Mouse (Mus musculus) intestine, postnatal 0 days (tissue): ENCODE data around the gene Sh3kbp1. TPM values are rescaled to one million over a fixed set of nuclear protein-coding genes. Genes with fewer than 3 reads are reported as not detected.
"Not testable (repeated sequence)": the region's sequence is repeated elsewhere in the genome, so short reads cannot be mapped to it uniquely, and the experiment has no call there.

Experiments used
- ATAC-seq: fragments of 200-750 bp; cut with Nextera tagmentation; 2 replicates; pipeline ENCODE4 v1.8.0; 2017; ENCODE audit warnings: mild to moderate bottlenecking, moderate TSS enrichment, moderate library complexity
- H3K27ac ChIP-seq: fragments of 300-500 bp; sonication (generic); 2 replicates; pipeline ENCODE4 v1.5.1; 2014; ENCODE audit warnings: mild to moderate bottlenecking, low read depth, low read length, moderate library complexity
- H3K27me3 ChIP-seq: fragments of 300-500 bp; sonication (generic); replicated peaks from 2 replicates; pipeline ENCODE4 v1.6.1; 2014; ENCODE audit warnings: low read length, mixed read lengths; ENCODE audit not compliant: control insufficient read depth, insufficient read depth
- H3K36me3 ChIP-seq: fragments of 300-500 bp; sonication (generic); 2 replicates; pipeline ENCODE4 v1.6.1; 2014; ENCODE audit warnings: mild to moderate bottlenecking, moderate library complexity; ENCODE audit not compliant: control insufficient read depth, insufficient read depth
- H3K4me1 ChIP-seq: fragments of 300-500 bp; sonication (generic); replicated peaks from 2 replicates; pipeline ENCODE4 v1.6.1; 2014; ENCODE audit warnings: antibody characterized with exemption, low read length, mixed read lengths; ENCODE audit not compliant: control insufficient read depth, insufficient read depth
- H3K4me2 ChIP-seq: fragments of 300-500 bp; sonication (generic); replicated peaks from 2 replicates; pipeline ENCODE4 v1.6.1; 2014; ENCODE audit warnings: low read depth, mild to moderate bottlenecking, moderate library complexity
- H3K4me3 ChIP-seq: fragments of 300-500 bp; sonication (generic); 2 replicates; pipeline ENCODE4 v1.5.1; 2014; ENCODE audit warnings: low read depth, low read length
- H3K9ac ChIP-seq: fragments of 300-500 bp; sonication (generic); 2 replicates; pipeline ENCODE4 v1.6.1; 2014; ENCODE audit warnings: mild to moderate bottlenecking, low read depth, low read length
- H3K9me3 ChIP-seq: fragments of 300-500 bp; sonication (generic); 2 replicates; pipeline ENCODE4 v1.6.1; 2016; ENCODE audit warnings: mixed run types; ENCODE audit not compliant: control insufficient read depth
- CTCF ChIP-seq: sonication (generic); IDR thresholded peaks from 2 replicates; pipeline ENCODE4 v1.5.1; 2016; ENCODE audit warnings: low read depth, mild to moderate bottlenecking, control low read depth, antibody characterized with exemption, moderate library complexity
- WGBS: fragments of 180-500 bp; shearing (Covaris S2); extraction: QIAGEN DNeasy Blood & Tissue Kit; methylation state at CpG from one replicate; pipeline ENCODE4 v1.1.7; 2014; 5-methylcytosine and 5-hydroxymethylcytosine counted together
- polyA plus RNA-seq: library from polyadenylated mRNA; unstranded; fragments of >200 nt; fragmentation: Nextera tagmentation; extraction: Ambion mirVana; gene quantifications from 2 replicates; pipeline ENCODE4 v1.2.1, GENCODE M21; 2015

The Sh3kbp1 gene
- polyA plus RNA-seq = 7.1 and 7.7 TPM in 2 replicates

DNA sequence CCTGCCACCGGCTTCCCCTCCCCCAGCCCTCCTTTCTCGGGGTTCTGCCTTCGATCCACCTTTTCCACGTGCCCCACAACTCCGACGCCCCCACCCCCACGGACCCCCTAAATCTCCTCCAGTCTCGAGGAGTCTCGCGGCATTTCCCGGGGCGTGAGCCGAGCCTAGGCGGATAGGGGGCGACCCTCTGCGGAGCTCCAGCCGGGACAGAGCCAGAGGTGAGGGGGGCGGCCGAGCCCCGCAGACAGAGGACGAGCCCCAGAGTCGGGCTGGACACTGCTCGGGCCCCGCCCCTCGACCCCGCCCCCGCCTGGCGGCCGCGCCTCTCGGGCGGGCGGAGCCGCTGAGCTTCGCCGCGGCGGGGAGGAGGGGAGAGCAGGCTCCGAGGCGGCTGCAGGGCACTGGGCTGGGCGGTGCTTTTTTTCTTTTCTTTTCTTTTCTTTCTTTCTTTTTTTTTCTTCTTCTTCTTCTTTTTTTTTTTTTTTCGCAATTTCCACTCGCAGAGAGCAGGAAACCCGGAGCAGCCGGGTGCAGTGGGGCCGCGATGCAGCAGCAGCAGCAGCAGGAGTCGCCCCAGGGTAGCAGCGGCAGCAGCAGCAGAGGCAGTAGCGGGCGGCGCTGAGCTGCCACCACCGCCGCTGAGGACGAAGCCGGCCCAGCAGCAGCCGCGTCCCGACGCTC, at the start of gene Sh3kbp1:
TSS of gene Sh3kbp1 (plus strand) at position 366 of the 681 bp plus-strand sequence.
- H3K4me3 ChIP-seq = peak within 1 kb of the TSS; percentile 43
- no peaks in the 10 kb centered on the region for H3K36me3 ChIP-seq
- H3K4me2 ChIP-seq = peak within 1 kb of the TSS; percentile 63
- no peaks in the 10 kb centered on the region for H3K9me3 ChIP-seq
- 20% methylated on average over 55 of the region's 60 CpGs for WGBS
- H3K27ac ChIP-seq = no peak within 1 kb of the TSS
- peak within 1 kb of the TSS; percentile 43 for H3K9ac ChIP-seq
- H3K27me3 ChIP-seq = 0 out of 2 replicates have a peak, but pooled peaks cover 7% of the 10 kb centered on the region
- peak; percentile 64 for TF ChIP-seq CTCF
- ATAC-seq = peak; percentile 75
- H3K4me1 ChIP-seq = no peaks in the 10 kb centered on the region

GRCm38 (mm10) chrX:159584738-159585137, 42.3 kb upstream of the Sh3kbp1 start:
- not testable (repeated sequence) for H3K27me3 ChIP-seq, H3K9ac ChIP-seq, H3K27ac ChIP-seq, H3K4me2 ChIP-seq, ATAC-seq, H3K36me3 ChIP-seq, H3K4me3 ChIP-seq, H3K4me1 ChIP-seq, H3K9me3 ChIP-seq
- 80% methylated on average over 7 of the region's 7 CpGs for WGBS

- Histone ChIP-seq H3K4me2 (no peak overlapping the region), H3K4me3 (no peak overlapping the region), H3K9ac (no peak overlapping the region), H3K36me3 (no peaks in the 10 kb centered on the region), H3K27me3 (no peaks in the 10 kb centered on the region), H3K27ac (no peak overlapping the region), H3K4me1 (no peaks in the 10 kb centered on the region), H3K9me3 (no peaks in the 10 kb centered on the region)
- 48% methylated on average over 1 of the region's 1 CpGs for WGBS
- no peak for TF ChIP-seq CTCF
- ATAC-seq = no peak
Observed at GRCm38 (mm10) chrX:159591633-159592032, 35.4 kb upstream of the Sh3kbp1 start.

DNA sequence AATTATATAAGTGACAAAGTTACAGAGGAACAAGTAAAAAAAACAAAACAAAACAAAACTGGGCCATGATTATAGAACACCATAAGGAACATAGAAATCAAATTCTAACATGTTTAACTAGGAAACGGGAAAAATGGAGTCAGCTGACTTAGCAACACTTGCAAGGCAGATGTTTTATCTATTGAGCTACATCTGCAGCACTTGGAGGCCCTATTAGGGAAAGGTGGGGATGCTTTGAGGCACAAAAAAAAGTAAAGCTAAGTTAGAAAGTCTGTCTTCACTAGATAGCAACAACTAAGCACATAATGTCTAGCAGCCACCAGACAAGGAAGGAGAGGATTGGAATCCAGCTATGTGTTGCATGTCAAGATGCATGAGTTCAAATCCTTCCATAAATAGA, 29.6 kb upstream of the Sh3kbp1 start:
- no peaks in the 10 kb centered on the region for H3K4me1 ChIP-seq
- H3K9ac ChIP-seq = no peak overlapping the region
- H3K27me3 ChIP-seq = no peaks in the 10 kb centered on the region
- ATAC-seq = no peak
- no peak for TF ChIP-seq CTCF
- no peak overlapping the region for H3K4me3 ChIP-seq
- 53% methylated on average over 1 of the region's 1 CpGs for WGBS
- no peak overlapping the region for H3K4me2 ChIP-seq
- H3K27ac ChIP-seq = no peak overlapping the region
- H3K36me3 ChIP-seq = no peaks in the 10 kb centered on the region
- H3K9me3 ChIP-seq = no peaks in the 10 kb centered on the region

- H3K4me3 ChIP-seq = no peak overlapping the region
- ATAC-seq = no peak
- H3K9ac ChIP-seq = no peak overlapping the region
- H3K4me1 ChIP-seq = no peaks in the 10 kb centered on the region
- no peak for TF ChIP-seq CTCF
- no peak overlapping the region for H3K27ac ChIP-seq
- H3K27me3 ChIP-seq = no peaks in the 10 kb centered on the region
- no peaks in the 10 kb centered on the region for H3K36me3 ChIP-seq
- 63% methylated on average over 2 of the region's 2 CpGs for WGBS
- no peaks in the 10 kb centered on the region for H3K9me3 ChIP-seq
- H3K4me2 ChIP-seq = no peak overlapping the region
Observed at GRCm38 (mm10) chrX:159604832-159605231, 22.2 kb upstream of the Sh3kbp1 start.

- WGBS = 57% methylated on average over 6 of the region's 6 CpGs
- no peak overlapping the region for H3K4me2 ChIP-seq
- no peak for ATAC-seq
- no peaks in the 10 kb centered on the region for H3K4me1 ChIP-seq
- peak; percentile 54 for TF ChIP-seq CTCF
- no peaks in the 10 kb centered on the region for H3K27me3 ChIP-seq
- H3K27ac ChIP-seq = no peak overlapping the region
- no peak overlapping the region for H3K9ac ChIP-seq
- no peaks in the 10 kb centered on the region for H3K9me3 ChIP-seq
- no peak overlapping the region for H3K4me3 ChIP-seq
- no peaks in the 10 kb centered on the region for H3K36me3 ChIP-seq
Observed at GRCm38 (mm10) chrX:159606936-159607335, 20.1 kb upstream of the Sh3kbp1 start.
